Mouse (Mus musculus): Measurements from ENCODE around the gene Snapin. TPM values are rescaled to one million over a fixed set of nuclear protein-coding genes. Genes with fewer than 3 reads are reported as not detected.

Gene Snapin
- polyA plus RNA-seq (2021; fragmentation: Nextera tagmentation) = 91.8 and 96.6 TPM in 2 replicates
- long read RNA-seq, experiment 1, transcript Snapin-204 (4 exons, 1,575 nt) = minor isoform, 12 of 193 reads
- long read RNA-seq, experiment 1, transcript Snapin-203 (4 exons, 1,928 nt) = major isoform, 145 of 193 reads
- long read RNA-seq, experiment 1, transcript Snapin-201 (3 exons, 958 nt) = minor isoform, 17 of 193 reads
- long read RNA-seq, experiment 1, transcript Snapin-205 (3 exons, 1,505 nt) = minor isoform, 5 of 193 reads
- long read RNA-seq, experiment 1, partial matches to known transcripts = 2 of 193 reads
- long read RNA-seq, experiment 1, other reads (novel, unspliced or antisense) = 8 of 193 reads
- long read RNA-seq, experiment 2, transcript Snapin-201 (3 exons, 958 nt) = minor isoform, 50 of 553 reads
- long read RNA-seq, experiment 2, transcript Snapin-205 (3 exons, 1,505 nt) = minor isoform, 25 of 553 reads
- long read RNA-seq, experiment 2, transcript Snapin-204 (4 exons, 1,575 nt) = minor isoform, 16 of 553 reads
- long read RNA-seq, experiment 2, transcript Snapin-203 (4 exons, 1,928 nt) = major isoform, 443 of 553 reads
- long read RNA-seq, experiment 2, partial matches to known transcripts = 1 of 553 reads
- long read RNA-seq, experiment 2, other reads (novel, unspliced or antisense) = 10 of 553 reads

DNA sequence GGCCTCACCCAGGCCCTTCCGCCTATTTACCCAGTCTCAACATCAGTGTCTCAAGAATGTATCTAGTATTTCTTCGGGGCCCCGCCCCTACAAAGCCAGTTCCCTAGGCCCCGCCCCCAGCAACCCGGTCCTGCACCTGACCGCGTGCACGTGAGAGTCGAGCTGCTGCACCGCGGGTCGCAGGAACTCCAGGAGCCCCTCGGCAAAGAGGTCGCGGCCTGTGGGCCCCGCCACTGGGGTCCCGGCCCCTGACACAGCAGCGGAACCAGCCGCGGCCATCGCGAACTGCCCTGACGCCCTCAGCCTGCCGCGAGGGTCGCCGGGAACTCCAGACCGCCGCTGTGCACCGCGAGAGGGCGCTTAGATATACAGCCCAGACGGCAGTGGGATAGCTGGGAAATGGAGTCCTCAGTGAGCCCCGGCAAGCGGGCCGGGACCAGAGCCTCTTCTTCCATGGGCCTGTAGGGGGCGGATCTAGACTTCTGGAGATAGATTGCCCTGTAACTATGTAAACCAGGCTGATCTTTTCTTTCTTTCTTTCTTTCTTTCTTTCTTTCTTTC, at the start of gene Snapin:
Snapin (minus strand) TSS at position 338 of the 561 bp plus-strand sequence.

GRCm38 (mm10) chr3:90537141-90537904, 46.5 kb upstream of the Snapin start, which contains the start of gene S100a16:
TSS of gene S100a16 (plus strand) at chr3:90537254.

GRCm38 (mm10) chr3:90526580-90526979, 35.7 kb upstream of the Snapin start, which contains the start of gene S100a14:
TSS of gene S100a14 (plus strand) at chr3:90526856.

GRCm38 (mm10) chr3:90513796-90514590, 23.2 kb upstream of the Snapin start, which contains the start of the genes S100a1 and S100a13:
TSS of gene S100a1 (minus strand) at chr3:90514392.
TSS of gene S100a13 (plus strand) at chr3:90514435.

GRCm38 (mm10) chr3:90508950-90509746, 18.3 kb upstream of the Snapin start, which contains the start of gene Chtop:
TSS of gene Chtop (minus strand) at chr3:90509498.

DNA sequence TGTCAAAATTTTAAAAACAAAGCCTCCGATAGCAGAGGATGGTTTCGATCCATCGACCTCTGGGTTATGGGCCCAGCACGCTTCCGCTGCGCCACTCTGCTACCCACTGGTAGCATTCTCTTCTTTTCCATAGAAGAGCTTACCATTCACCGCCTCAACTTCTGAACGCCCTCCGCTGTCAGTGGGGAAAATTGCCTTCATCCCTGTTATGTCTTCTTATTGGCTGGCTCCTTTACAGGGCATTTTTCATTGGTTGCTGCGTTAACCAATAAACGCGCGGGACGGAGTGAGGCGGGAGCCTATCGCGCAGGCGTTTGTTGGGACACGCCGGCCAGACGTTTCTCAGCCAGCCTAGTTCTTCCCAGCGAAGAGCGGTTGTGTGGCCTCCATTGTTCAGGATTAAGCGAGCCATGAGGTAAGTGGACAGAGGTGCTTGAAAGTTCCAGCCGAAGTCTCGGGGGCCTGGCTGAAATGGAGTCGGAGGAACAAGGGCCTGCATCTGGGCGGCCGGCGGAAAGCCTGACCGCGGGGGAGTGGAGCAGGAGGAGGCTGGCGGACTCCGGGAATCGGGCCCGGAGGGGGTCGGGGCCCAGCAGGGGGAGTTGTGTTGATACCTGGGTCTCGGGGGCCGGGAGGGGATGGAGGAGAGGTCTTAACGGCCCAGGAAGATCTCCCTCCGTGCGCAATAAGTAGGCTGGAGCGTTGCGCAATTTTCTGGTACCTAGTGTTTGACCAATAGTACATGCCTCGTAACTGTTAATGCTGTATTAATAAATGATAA, 14.8 kb downstream of the Snapin start, which contains the start of gene Ilf2:
Ilf2 (plus strand) TSS at position 296 of the 781 bp plus-strand sequence.

GRCm38 (mm10) chr3:90465686-90466310, 25.0 kb downstream of the Snapin start, which contains the start of gene Npr1:
TSS of gene Npr1 (minus strand) at chr3:90465866.

Other genes with a start within 250 kb of the Snapin start
- 0.39 and 0.41 TPM in 2 replicates for gene Creb3l4, start 247.5 kb downstream of the Snapin start, polyA plus RNA-seq (2021; fragmentation: Nextera tagmentation)
- gene Slc39a1, start 242.9 kb downstream of the Snapin start, polyA plus RNA-seq (2021; fragmentation: Nextera tagmentation) = 89.8 and 134 TPM in 2 replicates
- gene Crtc2, start 236.9 kb downstream of the Snapin start, polyA plus RNA-seq (2021; fragmentation: Nextera tagmentation) = 12.7 and 14.4 TPM in 2 replicates
- gene Dennd4b, start 225.8 kb downstream of the Snapin start, polyA plus RNA-seq (2021; fragmentation: Nextera tagmentation) = 6.4 and 6.6 TPM in 2 replicates
- 14.5 and 17.0 TPM in 2 replicates for gene Gatad2b, start 197.9 kb downstream of the Snapin start, polyA plus RNA-seq (2021; fragmentation: Nextera tagmentation)
- gene Slc27a3, start 101.1 kb downstream of the Snapin start, polyA plus RNA-seq (2021; fragmentation: Nextera tagmentation) = 3.6 TPM in 2 replicates
- 12.0 and 12.8 TPM in 2 replicates for gene Ints3, start 57.4 kb downstream of the Snapin start, polyA plus RNA-seq (2021; fragmentation: Nextera tagmentation)
- 0.78 and 0.92 TPM in 2 replicates for gene Npr1, start 25.2 kb downstream of the Snapin start, polyA plus RNA-seq (2021; fragmentation: Nextera tagmentation)
- gene Ilf2, start 14.9 kb downstream of the Snapin start, polyA plus RNA-seq (2021; fragmentation: Nextera tagmentation) = 70.1 and 73.7 TPM in 2 replicates
- 86.8 and 92.3 TPM in 2 replicates for gene Chtop, start 18.5 kb upstream of the Snapin start, polyA plus RNA-seq (2021; fragmentation: Nextera tagmentation)
- 287 and 351 TPM in 2 replicates for gene S100a1, start 23.4 kb upstream of the Snapin start, polyA plus RNA-seq (2021; fragmentation: Nextera tagmentation)
- gene S100a13, start 23.4 kb upstream of the Snapin start, polyA plus RNA-seq (2021; fragmentation: Nextera tagmentation) = 174 and 206 TPM in 2 replicates
- 0.15 TPM in 1 of 2 replicates, not detected in the other for gene S100a14, start 35.8 kb upstream of the Snapin start, polyA plus RNA-seq (2021; fragmentation: Nextera tagmentation)
- 198 and 207 TPM in 2 replicates for gene S100a16, start 46.2 kb upstream of the Snapin start, polyA plus RNA-seq (2021; fragmentation: Nextera tagmentation)
- 0.58 and 1.2 TPM in 2 replicates for gene S100a3, start 69.5 kb upstream of the Snapin start, polyA plus RNA-seq (2021; fragmentation: Nextera tagmentation)
- not detected in 2 replicates for gene S100a2, start 99.2 kb upstream of the Snapin start, polyA plus RNA-seq (2021; fragmentation: Nextera tagmentation)
- not detected in 2 replicates for gene Gm42674, start 110.9 kb upstream of the Snapin start, polyA plus RNA-seq (2021; fragmentation: Nextera tagmentation)
- 5.3 and 5.8 TPM in 2 replicates for gene S100a4, start 112.7 kb upstream of the Snapin start, polyA plus RNA-seq (2021; fragmentation: Nextera tagmentation)
- not detected in 2 replicates for gene S100a5, start 117.5 kb upstream of the Snapin start, polyA plus RNA-seq (2021; fragmentation: Nextera tagmentation)
- gene S100a6, start 121.8 kb upstream of the Snapin start, polyA plus RNA-seq (2021; fragmentation: Nextera tagmentation) = 46.6 and 59.7 TPM in 2 replicates
- 0.10 TPM in 1 of 2 replicates, not detected in the other for gene S100a7a, start 163.0 kb upstream of the Snapin start, polyA plus RNA-seq (2021; fragmentation: Nextera tagmentation)
- 0.62 and 0.70 TPM in 2 replicates for gene S100a8, start 177.9 kb upstream of the Snapin start, polyA plus RNA-seq (2021; fragmentation: Nextera tagmentation)
- gene S100a9, start 204.7 kb upstream of the Snapin start, polyA plus RNA-seq (2021; fragmentation: Nextera tagmentation) = not detected in 2 replicates
- not detected in 2 replicates for gene Pglyrp4, start 235.9 kb upstream of the Snapin start, polyA plus RNA-seq (2021; fragmentation: Nextera tagmentation)

All from layer of hippocampus, adult 6 months (tissue).